Comparison of ENCODE assay signal across 9 mouse cellular contexts in the genomic region with DNA sequence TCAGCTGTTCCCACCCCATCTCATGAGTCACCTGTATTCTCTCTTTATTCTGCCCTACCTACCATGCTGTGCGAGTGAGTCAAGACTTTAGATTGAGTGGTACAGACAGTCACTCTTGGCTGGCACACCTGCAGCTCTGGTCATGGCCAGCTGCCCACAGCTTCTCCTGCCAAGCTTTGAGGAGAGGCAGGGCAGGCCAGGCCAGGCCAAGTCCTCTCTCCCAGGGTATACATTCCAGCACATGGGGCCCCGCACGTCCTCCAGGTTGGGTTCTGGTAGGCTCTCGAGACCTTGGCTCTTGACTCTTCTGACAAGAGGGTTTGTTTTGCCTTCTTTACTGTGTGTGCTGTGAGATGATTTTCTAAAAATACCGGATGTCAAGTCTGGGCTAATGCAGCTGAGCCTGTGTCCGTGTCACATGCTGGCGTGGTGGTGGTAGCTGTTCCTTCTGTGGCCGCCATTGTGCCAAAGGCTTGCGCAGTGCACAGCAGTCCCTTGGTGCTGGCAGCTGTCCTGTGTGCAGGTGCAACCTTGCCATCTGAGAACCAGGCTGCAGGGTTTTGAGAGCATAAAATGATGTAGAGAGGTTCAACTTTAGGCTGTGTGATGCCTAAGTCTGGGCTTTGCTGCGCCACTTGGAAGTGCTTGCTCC. TPM values are rescaled to one million over a fixed set of nuclear protein-coding genes. Genes with fewer than 3 reads are reported as not detected.
A peak's percentile ranks its signal among the peaks of the same experiment; 100 is the strongest.
DNase-seq lines count a peak whose midpoint lies in the region; ATAC-seq and TF ChIP-seq lines count a peak whose summit lies in the region.
"Had no signal": no experiment of that assay in that cellular context is flagged by ENCODE, and none has a peak within 500 bp of the region (broad histone marks: within the 10 kb centered on the region; RNA-seq: fewer than 3 reads in every experiment).

No protein-coding gene starts in this region.

- no peak overlapping the region for H3K9ac ChIP-seq in midbrain, embryonic 13.5 days (replicated peaks)
- H3K9ac ChIP-seq: embryonic facial prominence, embryonic 12.5 days had no signal

- H3K4me2 ChIP-seq in midbrain, embryonic 13.5 days (replicated peaks), result no peak overlapping the region
- H3K4me2 ChIP-seq: embryonic facial prominence, embryonic 12.5 days had no signal

- POLR2A ChIA-PET in Patski (lab: Charles Lee), result interaction anchor here (1.1 to 1.2 kb wide), 2 partner anchors 9 to 15 kb away, joined by 3 to 5 read pairs; no protein-coding TSS in a partner anchor

- no peak for TF ChIP-seq CTCF in Patski (IDR thresholded peaks at IDR 0.05)

- no peaks in the 10 kb centered on the region for H3K9me3 ChIP-seq in midbrain, embryonic 13.5 days

- H3K36me3 ChIP-seq in midbrain, embryonic 13.5 days, result peaks cover 36% of the 10 kb centered on the region
- H3K36me3 ChIP-seq: embryonic facial prominence, embryonic 12.5 days had no signal

- WGBS in midbrain, embryonic 13.5 days, result 94% methylated on average over 10 of the region's 10 CpGs

- DNase-seq in Patski (ENCODE audit: low read depth, low spot score), result no peak
- peak; percentile 79 for DNase-seq in cerebellum, adult 11-12 months
- peak; percentile 66 to 78 for DNase-seq in heart, adult 9 months (ENCODE audit: low spot score in 2 of 2)
- DNase-seq in kidney, postnatal 36 days, result peak; percentile 86 to 90
- DNase-seq in layer of hippocampus, postnatal 10 days (ENCODE audit: low spot score in 2 of 2), result no peak
- no peak for DNase-seq in left cerebral cortex, adult 11 months (ENCODE audit: low spot score)
- DNase-seq in neural tube, embryonic 10.5 days (ENCODE audit: extremely low spot score, low spot score), result no peak

- CTCF ChIA-PET in Patski (lab: Charles Lee), result interaction anchor here (0.6 to 2.3 kb wide), 5 partner anchors 16 to 118 kb away, joined by 3 to 7 read pairs (median 3); no protein-coding TSS in a partner anchor

- H3K27me3 ChIP-seq in Patski, result no peaks in the 10 kb centered on the region
- H3K27me3 ChIP-seq in midbrain, embryonic 13.5 days, result no peaks in the 10 kb centered on the region
- H3K27me3 ChIP-seq: embryonic facial prominence, embryonic 12.5 days had no signal

- in situ Hi-C loops in Patski (cut with MboI; ENCODE audit: low pct_unique_long_range_greater_than_20kb), result no loop called here

- H3K4me3 ChIP-seq in midbrain, embryonic 13.5 days (replicated peaks), result no peak overlapping the region
- H3K4me3 ChIP-seq: embryonic facial prominence, embryonic 12.5 days had no signal

- H3K27ac ChIP-seq in midbrain, embryonic 13.5 days, result no peak overlapping the region
- H3K27ac ChIP-seq: embryonic facial prominence, embryonic 12.5 days had no signal

- H3K4me1 ChIP-seq in midbrain, embryonic 13.5 days (replicated peaks), result no peaks in the 10 kb centered on the region

- peak; percentile 42 for ATAC-seq in Patski
- no peak for ATAC-seq in midbrain, embryonic 13.5 days

RNA-seq across cellular contexts. Expression of a gene that starts 47.2 kb away (rescaled TPM):
- polyA plus RNA-seq in Patski (2021), result 10.9 TPM
- polyA plus RNA-seq in midbrain, embryonic 13.5 days (2015; fragmentation: Nextera tagmentation; extraction: Ambion mirVana), result 5.9 and 6.5 TPM in 2 replicates
- 100 to 1,000 TPM in 1 of 2 experiments, 10 to 100 TPM in 1; 86.3 to 102 TPM for total RNA-seq in layer of hippocampus, postnatal 10 days (2021)

Comparison
In these comparisons a context has a peak if more than half of its experiments do, and no peak if none do; other contexts are left out.
1. DNase-seq: peak in cerebellum, adult 11-12 months (single experiment), heart, adult 9 months (2 of 2) and kidney, postnatal 36 days (2 of 2); none in Patski (single experiment), layer of hippocampus, postnatal 10 days (0 of 2), left cerebral cortex, adult 11 months (single experiment) and neural tube, embryonic 10.5 days (single experiment).